Mouse (Mus musculus): ENCODE results near the gene Gm44503. TPM values are rescaled to one million over a fixed set of nuclear protein-coding genes. Genes with fewer than 3 reads are reported as not detected.

Gm44503 gene
- polyA plus RNA-seq (2015; fragmentation: Nextera tagmentation; extraction: Ambion mirVana): not detected in 2 replicates

DNA sequence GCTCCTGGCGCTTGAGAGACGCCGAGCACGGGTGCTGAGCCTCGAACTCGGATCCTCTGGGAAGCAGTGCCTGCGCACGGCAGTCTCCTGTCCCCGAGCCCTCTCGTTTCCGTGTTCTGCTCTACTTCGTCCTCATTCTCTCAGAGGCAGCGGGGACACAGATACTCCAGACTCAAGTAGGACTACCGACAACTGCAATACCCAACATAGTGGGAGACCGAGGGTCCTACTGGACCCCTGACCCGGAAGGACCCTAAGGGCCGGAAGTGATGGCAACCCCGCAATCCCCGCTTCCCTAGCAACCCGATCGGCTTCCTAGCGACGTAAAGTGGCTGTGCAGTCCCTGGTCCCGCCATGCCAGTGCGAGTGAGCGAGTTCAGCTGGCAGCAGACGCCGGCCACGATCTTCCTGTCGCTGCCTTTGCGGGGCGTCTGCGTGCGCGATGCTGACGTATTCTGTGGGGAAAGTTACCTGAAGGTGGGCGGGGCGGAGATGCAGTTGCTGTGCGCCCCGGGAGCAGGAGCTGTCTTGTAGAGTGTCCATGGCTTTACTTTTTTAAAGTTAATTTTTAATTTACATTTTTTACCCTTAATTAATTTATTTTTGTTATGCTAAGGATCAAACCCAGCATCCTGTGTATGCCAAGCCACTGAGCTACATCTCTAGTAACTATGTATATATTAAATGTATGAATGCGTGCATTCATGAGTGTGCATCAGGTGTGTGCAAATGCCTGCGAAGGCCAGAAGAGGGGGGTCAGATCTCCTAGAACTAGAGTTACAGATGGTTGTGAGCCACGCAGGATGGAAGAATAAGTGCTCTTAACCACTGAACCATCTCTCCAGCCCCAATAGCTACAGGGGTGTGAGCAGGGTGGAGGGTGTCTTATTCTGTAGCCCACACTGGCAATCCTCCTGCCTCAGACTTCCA, at the start of gene Gm44503, which contains the start of gene Dyx1c1:
Gene Gm44503 (plus strand): TSS at position 332 of the 930 bp plus-strand sequence.
Gene Dyx1c1 (plus strand): TSS at position 265 of the 930 bp plus-strand sequence.
- ATAC-seq (ENCODE audit: low read depth): peak; percentile 93
- H3K4me1 ChIP-seq (replicated peaks; ENCODE audit: control insufficient read depth, insufficient read depth, low read length): no peaks in the 10 kb centered on the region
- peak within 1 kb of the TSS; percentile 77 for H3K4me2 ChIP-seq (ENCODE audit: low read depth, low read length)
- H3K9ac ChIP-seq (ENCODE audit: low read length): peak within 1 kb of the TSS; percentile 72
- H3K36me3 ChIP-seq (ENCODE audit: control insufficient read depth, insufficient read depth, low read length): no peaks in the 10 kb centered on the region
- H3K4me3 ChIP-seq (ENCODE audit: low read length): peak within 1 kb of the TSS; percentile 75
- H3K9me3 ChIP-seq (ENCODE audit: control insufficient read depth, low read length): no peaks in the 10 kb centered on the region
- whole genome bisulfite sequencing: 1% methylated on average over 43 of the region's 43 CpGs
- H3K27ac ChIP-seq (ENCODE audit: low read length): peak within 1 kb of the TSS; percentile 61
- no peaks in the 10 kb centered on the region for H3K27me3 ChIP-seq (ENCODE audit: control insufficient read depth, insufficient read depth, low read depth, low read length)

DNA sequence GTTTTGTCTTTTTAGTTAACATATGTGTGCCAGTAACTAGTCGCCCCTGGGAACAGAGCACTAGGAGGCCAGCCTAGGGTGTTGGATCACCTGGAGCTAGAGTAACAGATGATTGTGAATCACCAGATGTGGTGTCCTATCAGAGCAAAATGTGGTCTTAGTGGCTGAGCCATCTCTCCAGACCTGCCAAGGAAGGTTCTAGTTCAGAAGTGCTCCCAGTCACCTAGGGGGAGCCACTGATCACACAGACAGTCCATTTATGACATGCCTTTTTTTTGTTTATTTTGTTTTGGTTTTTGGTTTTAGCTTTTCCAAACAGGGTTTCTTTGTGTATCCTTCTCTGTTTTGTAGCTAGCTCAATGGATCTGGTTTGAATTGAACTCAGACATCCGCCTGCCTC, 47.3 kb upstream of the Gm44503 start:
- Histone ChIP-seq H3K4me3 (ENCODE audit: low read length) (no peak overlapping the region), H3K4me1 (replicated peaks; ENCODE audit: control insufficient read depth, insufficient read depth, low read length) (peaks cover 7% of the 10 kb centered on the region; the same call in 1 of the 2 replicates), H3K9ac (ENCODE audit: low read length) (no peak overlapping the region), H3K9me3 (ENCODE audit: control insufficient read depth, low read length) (no peaks in the 10 kb centered on the region), H3K36me3 (ENCODE audit: control insufficient read depth, insufficient read depth, low read length) (no peaks in the 10 kb centered on the region), H3K4me2 (ENCODE audit: low read depth, low read length) (no peak overlapping the region), H3K27ac (ENCODE audit: low read length) (no peak overlapping the region), H3K27me3 (ENCODE audit: control insufficient read depth, insufficient read depth, low read depth, low read length) (no peaks in the 10 kb centered on the region)
- no peak for ATAC-seq (ENCODE audit: low read depth)
- WGBS: 86% methylated on average over 2 of the region's 2 CpGs

DNA sequence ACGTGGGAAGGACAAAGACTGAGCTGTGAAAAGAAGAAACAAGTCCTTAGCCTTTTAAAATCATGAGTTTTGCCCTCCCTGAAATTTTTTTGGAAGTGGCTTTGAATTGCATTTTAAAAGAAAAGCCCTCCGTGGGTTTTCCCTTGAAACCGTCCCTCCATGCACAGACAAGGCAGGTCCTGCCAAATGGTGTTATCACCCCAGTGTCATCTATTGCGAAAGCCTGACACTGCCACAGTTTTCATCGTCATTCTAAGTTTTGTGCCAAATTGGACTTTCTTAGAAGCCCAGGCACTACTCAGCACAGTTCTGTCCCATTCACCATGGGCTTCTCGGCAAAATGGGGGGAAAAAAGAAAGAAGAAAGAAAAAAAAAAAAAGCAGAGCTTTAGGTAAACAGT, 45.1 kb upstream of the Gm44503 start:
- no peaks in the 10 kb centered on the region for H3K9me3 ChIP-seq (ENCODE audit: control insufficient read depth, low read length)
- H3K9ac ChIP-seq (ENCODE audit: low read length): peak overlapping the region; percentile 4; the same call in 1 of the 2 replicates
- H3K27ac ChIP-seq (ENCODE audit: low read length): no peak overlapping the region
- peak overlapping the region; percentile 22 for H3K4me3 ChIP-seq (ENCODE audit: low read length)
- H3K4me1 ChIP-seq (replicated peaks; ENCODE audit: control insufficient read depth, insufficient read depth, low read length): peaks cover 7% of the 10 kb centered on the region; the same call in 1 of the 2 replicates
- H3K27me3 ChIP-seq (ENCODE audit: control insufficient read depth, insufficient read depth, low read depth, low read length): no peaks in the 10 kb centered on the region
- peak; percentile 56; the same call in 1 of the 2 replicates for ATAC-seq (ENCODE audit: low read depth)
- peak overlapping the region; percentile 48 for H3K4me2 ChIP-seq (ENCODE audit: low read depth, low read length)
- H3K36me3 ChIP-seq (ENCODE audit: control insufficient read depth, insufficient read depth, low read length): no peaks in the 10 kb centered on the region
- WGBS: 35% methylated on average over 6 of the region's 6 CpGs

DNA sequence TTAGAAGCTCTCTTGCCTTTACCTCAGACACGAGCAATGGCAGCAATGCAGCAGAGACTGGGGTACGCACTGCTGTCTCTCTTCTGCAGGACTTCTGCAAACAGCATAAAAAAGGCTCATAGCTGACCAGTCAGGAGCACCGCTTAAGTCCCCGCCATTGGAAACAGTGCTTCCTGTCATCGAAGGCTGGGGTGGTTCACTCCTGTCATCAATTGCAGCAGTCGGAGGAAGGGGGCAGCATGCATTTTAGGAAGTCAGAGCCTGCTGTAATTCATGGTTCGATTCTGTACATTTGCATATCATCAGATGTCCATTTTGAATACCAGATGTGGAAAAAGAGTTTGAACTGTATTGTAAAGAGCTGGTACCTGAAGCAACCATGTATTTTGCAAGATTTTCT, 42.9 kb upstream of the Gm44503 start:
- Histone ChIP-seq H3K4me3 (ENCODE audit: low read length) (no peak overlapping the region), H3K4me1 (replicated peaks; ENCODE audit: control insufficient read depth, insufficient read depth, low read length) (peaks cover 7% of the 10 kb centered on the region; the same call in 1 of the 2 replicates), H3K27me3 (ENCODE audit: control insufficient read depth, insufficient read depth, low read depth, low read length) (no peaks in the 10 kb centered on the region), H3K36me3 (ENCODE audit: control insufficient read depth, insufficient read depth, low read length) (no peaks in the 10 kb centered on the region), H3K4me2 (ENCODE audit: low read depth, low read length) (no peak overlapping the region), H3K9me3 (ENCODE audit: control insufficient read depth, low read length) (no peaks in the 10 kb centered on the region), H3K27ac (ENCODE audit: low read length) (no peak overlapping the region), H3K9ac (ENCODE audit: low read length) (no peak overlapping the region)
- ATAC-seq (ENCODE audit: low read depth): no peak
- 57% methylated on average over 7 of the region's 7 CpGs for WGBS

DNA sequence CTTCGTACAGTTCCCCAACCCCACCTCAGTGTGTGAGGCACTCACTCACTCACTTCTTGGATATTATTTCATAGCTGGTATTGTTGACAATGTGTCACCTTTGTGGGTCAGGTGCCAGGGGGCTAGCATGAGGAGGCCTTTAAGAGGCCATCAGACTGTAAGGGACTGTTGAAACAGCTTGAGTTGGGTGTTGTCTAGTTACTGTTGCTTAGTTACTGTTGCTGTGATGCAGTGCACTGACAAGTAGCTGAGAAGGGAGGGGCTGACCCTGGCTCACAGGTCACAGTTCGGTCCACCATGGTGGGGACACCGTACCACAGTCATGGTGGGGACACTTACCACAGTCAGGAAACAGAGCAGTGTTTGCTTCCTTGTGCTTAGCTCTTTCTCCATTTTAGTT, 35.6 kb upstream of the Gm44503 start:
- H3K27ac ChIP-seq (ENCODE audit: low read length): no peak overlapping the region
- 81% methylated on average over 3 of the region's 3 CpGs for WGBS
- H3K4me3 ChIP-seq (ENCODE audit: low read length): no peak overlapping the region
- no peaks in the 10 kb centered on the region for H3K9me3 ChIP-seq (ENCODE audit: control insufficient read depth, low read length)
- ATAC-seq (ENCODE audit: low read depth): no peak
- H3K4me2 ChIP-seq (ENCODE audit: low read depth, low read length): no peak overlapping the region
- H3K4me1 ChIP-seq (replicated peaks; ENCODE audit: control insufficient read depth, insufficient read depth, low read length): peaks cover 6% of the 10 kb centered on the region
- no peak overlapping the region for H3K9ac ChIP-seq (ENCODE audit: low read length)
- H3K27me3 ChIP-seq (ENCODE audit: control insufficient read depth, insufficient read depth, low read depth, low read length): no peaks in the 10 kb centered on the region
- no peaks in the 10 kb centered on the region for H3K36me3 ChIP-seq (ENCODE audit: control insufficient read depth, insufficient read depth, low read length)

DNA sequence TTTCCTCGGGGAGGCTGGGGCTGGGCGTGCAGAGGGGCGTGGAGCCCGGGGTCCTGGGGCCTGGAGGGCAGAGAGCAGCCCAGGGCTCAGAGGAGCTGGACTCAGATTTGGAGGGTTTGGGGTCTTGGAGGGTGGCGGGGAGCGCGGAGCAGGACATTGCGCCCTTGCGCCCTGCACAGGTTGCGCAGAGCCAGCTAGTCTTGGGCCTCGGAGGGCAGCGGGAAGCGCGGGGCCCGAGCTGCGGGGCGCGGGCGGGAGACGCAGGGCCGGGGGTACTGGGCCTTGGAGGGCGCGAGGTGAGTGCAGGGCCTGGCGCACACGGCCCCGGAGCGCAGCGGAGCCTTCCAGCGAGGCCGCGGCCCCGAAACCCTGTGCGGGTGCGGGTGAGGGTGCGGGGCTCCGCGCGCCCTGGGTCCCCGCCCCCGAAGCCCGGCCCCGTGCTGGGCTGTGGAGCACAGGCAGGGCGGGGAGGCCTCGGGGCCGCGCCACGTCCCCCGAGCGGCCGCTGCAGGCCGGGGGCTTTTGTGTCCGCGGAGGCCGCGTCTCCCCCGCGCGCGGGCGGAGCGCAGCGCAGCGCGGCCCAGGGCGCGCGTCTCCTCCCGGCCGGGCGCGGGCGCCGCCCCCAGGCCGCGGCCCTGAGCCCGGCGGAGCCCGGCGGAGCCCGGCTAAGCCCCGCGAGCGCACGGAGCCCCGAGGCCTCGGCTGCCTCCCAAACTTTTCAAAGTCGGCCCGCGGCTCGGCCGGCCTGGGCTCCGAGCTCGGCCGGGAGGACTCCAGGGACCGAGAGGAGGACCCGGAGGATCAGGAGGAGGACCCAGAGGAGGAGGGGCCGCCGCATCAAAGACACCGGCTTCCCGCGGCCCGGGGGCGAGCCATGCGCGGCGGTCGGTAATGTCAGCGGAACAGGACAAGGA, 33.4 kb upstream of the Gm44503 start, which contains the start of gene Pygo1:
Gene Pygo1 (plus strand): TSS at position 625 of the 914 bp plus-strand sequence.
- ATAC-seq (ENCODE audit: low read depth): peak; percentile 90
- Histone ChIP-seq H3K4me3 (ENCODE audit: low read length) (peak within 1 kb of the TSS; percentile 69), H3K27ac (ENCODE audit: low read length) (peak within 1 kb of the TSS; percentile 80), H3K9ac (ENCODE audit: low read length) (peak within 1 kb of the TSS; percentile 88), H3K4me1 (replicated peaks; ENCODE audit: control insufficient read depth, insufficient read depth, low read length) (peaks cover 6% of the 10 kb centered on the region), H3K4me2 (ENCODE audit: low read depth, low read length) (peak within 1 kb of the TSS; percentile 95), H3K36me3 (ENCODE audit: control insufficient read depth, insufficient read depth, low read length) (no peaks in the 10 kb centered on the region), H3K9me3 (ENCODE audit: control insufficient read depth, low read length) (no peaks in the 10 kb centered on the region), H3K27me3 (ENCODE audit: control insufficient read depth, insufficient read depth, low read depth, low read length) (no peaks in the 10 kb centered on the region)
- WGBS: under 1% methylated on average over 81 of the region's 108 CpGs

DNA sequence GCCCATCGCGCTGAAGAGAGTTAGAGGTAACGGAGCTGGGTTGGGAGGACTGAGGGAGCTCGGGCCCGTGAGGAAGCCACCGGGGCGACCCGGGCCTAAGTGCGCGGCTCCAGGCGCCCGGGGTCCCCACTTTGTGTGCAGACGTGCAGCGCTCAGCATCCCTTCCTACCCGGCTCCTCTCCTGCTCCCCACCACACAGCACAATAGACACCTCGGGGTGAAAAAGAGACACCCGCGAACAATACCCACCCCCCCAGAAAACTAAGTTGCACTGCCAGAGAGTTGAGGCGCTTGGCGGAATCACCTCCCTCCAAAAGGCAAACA, 32.8 kb upstream of the Gm44503 start:
- Histone ChIP-seq H3K4me3 (ENCODE audit: low read length) (peak overlapping the region; percentile 69), H3K9me3 (ENCODE audit: control insufficient read depth, low read length) (no peaks in the 10 kb centered on the region), H3K4me2 (ENCODE audit: low read depth, low read length) (peak overlapping the region; percentile 95), H3K27ac (ENCODE audit: low read length) (peak overlapping the region; percentile 80), H3K36me3 (ENCODE audit: control insufficient read depth, insufficient read depth, low read length) (no peaks in the 10 kb centered on the region), H3K9ac (ENCODE audit: low read length) (peak overlapping the region; percentile 88), H3K27me3 (ENCODE audit: control insufficient read depth, insufficient read depth, low read depth, low read length) (no peaks in the 10 kb centered on the region), H3K4me1 (replicated peaks; ENCODE audit: control insufficient read depth, insufficient read depth, low read length) (peaks cover 6% of the 10 kb centered on the region)
- ATAC-seq (ENCODE audit: low read depth): peak; percentile 55
- under 1% methylated on average over 19 of the region's 20 CpGs for WGBS

DNA sequence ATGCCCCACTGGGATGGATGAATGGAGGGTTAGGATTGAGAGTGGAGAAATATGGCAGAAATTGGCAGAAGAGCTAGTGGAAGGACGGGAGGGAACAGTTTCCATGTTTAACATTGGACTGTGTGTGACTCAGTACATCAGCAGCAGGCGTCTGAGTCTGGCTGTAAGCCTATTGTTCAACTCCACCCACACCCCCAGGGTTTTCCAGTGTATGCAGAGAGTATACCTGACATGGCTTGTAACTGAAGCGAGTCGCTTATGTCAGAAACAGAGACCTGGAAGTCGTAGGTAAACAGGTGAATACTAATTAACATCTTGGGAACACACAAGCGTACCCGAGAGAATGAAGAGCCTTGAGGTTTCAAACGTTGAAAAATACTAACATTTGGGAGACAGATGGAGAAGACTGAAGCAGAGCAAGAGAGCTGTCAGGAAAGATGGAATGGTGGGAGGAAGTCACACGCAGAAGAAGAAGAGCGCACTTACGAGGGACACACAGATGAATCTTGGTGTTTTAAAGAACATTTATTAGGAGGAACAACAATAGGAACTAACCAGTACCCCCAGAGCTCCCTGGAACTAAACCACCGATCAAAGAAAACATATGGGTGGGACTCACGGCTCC, 27.4 kb upstream of the Gm44503 start:
- H3K27ac ChIP-seq (ENCODE audit: low read length): no peak overlapping the region
- no peaks in the 10 kb centered on the region for H3K36me3 ChIP-seq (ENCODE audit: control insufficient read depth, insufficient read depth, low read length)
- no peak overlapping the region for H3K4me3 ChIP-seq (ENCODE audit: low read length)
- H3K9me3 ChIP-seq (ENCODE audit: control insufficient read depth, low read length): no peaks in the 10 kb centered on the region
- WGBS: 78% methylated on average over 13 of the region's 13 CpGs
- H3K9ac ChIP-seq (ENCODE audit: low read length): no peak overlapping the region
- peaks cover 6% of the 10 kb centered on the region for H3K4me1 ChIP-seq (replicated peaks; ENCODE audit: control insufficient read depth, insufficient read depth, low read length)
- no peaks in the 10 kb centered on the region for H3K27me3 ChIP-seq (ENCODE audit: control insufficient read depth, insufficient read depth, low read depth, low read length)
- no peak for ATAC-seq (ENCODE audit: low read depth)
- no peak overlapping the region for H3K4me2 ChIP-seq (ENCODE audit: low read depth, low read length)

Measured in lung, embryonic 16.5 days (tissue).